Mouse (Mus musculus): ENCODE results near the gene Ercc2. TPM values are rescaled to one million over a fixed set of nuclear protein-coding genes. Genes with fewer than 3 reads are reported as not detected.

Gene Ercc2
- polyA plus RNA-seq, 1 experiment from 2014 or later, result 6.2 TPM

DNA sequence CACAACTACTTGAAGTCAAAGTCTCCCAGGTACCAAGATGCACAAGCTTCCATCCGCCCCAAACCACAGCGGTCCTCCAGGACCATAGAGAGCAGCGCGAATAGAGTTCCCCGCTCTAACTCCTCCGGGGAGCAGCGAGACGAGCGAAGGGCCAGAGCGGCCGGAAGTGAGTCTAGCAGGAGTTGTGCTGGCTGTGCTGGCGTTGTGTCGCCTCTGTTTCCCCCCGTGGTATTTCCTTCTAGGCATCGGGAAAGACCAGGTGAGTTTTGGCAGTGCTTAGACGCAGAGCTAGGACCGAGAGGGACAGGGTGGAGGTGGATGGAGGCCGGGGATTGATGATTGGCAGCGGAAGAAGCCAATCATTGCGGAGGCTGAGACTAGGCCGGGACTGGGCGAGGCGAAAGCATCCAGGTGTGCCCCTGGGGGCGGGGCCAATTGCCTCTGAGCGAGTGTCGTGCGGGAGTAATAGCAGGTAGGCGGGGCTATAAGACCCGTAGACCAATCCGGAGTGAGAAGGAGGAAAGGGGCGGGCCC is 36.8 kb upstream of the Ercc2 start:
- TF ChIP-seq CTCF (IDR thresholded peaks at IDR 0.05; ENCODE audit: low read depth), result no peak
- 0 out of 2 replicates have a peak, but pooled peaks cover 5% of the 10 kb centered on the region for H3K4me1 ChIP-seq (replicated peaks; ENCODE audit: control insufficient read depth, insufficient read depth, low read length)
- no peaks in the 10 kb centered on the region for H3K9me3 ChIP-seq (ENCODE audit: control insufficient read depth)
- H3K9ac ChIP-seq (ENCODE audit: low read depth, low read length), result peak overlapping the region; percentile 66
- peaks cover 5% of the 10 kb centered on the region; the same call in 1 of the 2 replicates for H3K27me3 ChIP-seq (replicated peaks; ENCODE audit: control insufficient read depth, insufficient read depth, low read length)
- peak overlapping the region; percentile 70 for H3K27ac ChIP-seq (ENCODE audit: low read depth, low read length)
- peaks cover 11% of the 10 kb centered on the region; the same call in 1 of the 2 replicates for H3K36me3 ChIP-seq (ENCODE audit: control insufficient read depth, insufficient read depth)
- peak overlapping the region; percentile 79 for H3K4me3 ChIP-seq (ENCODE audit: low read depth, low read length)
- WGBS, result under 1% methylated on average over 31 of the region's 31 CpGs
- ATAC-seq, result peak; percentile 95
- H3K4me2 ChIP-seq (replicated peaks; ENCODE audit: low read depth), result peak overlapping the region; percentile 68

DNA sequence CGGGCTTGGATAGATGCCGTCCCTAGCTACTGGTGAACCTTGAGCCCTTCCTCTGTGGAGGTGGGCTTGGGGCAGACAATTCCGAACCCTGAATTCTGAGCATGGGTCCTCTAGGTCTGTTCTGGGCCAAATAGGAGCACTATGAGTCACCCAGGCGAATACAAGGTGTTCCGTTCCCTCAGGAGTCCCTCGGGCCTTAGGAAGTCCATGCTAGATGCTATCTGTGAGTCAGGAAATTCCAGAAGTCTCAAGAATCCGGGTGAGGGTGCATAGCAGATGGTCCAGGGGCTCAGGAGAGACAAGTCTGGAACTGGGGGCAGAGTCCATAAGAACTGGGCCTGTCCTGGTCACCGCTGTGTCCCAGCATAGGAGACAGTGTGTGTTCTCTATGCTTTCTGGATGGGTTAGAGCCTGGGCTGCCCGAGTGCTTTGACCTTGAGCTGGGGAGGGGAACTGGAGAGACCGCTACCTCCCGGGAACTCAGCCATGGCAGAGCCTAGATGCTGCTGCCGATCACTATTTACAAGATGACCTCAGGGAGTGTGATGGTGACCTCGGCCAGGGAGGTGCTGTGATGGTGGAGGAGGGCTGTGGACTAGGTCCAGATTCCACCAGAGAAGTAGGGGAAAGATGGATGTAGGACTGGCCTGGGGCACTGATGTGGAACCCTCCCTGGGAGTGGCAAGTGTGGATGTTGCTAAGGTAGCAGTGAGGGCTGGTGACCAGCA is 32.5 kb upstream of the Ercc2 start:
- Histone ChIP-seq H3K4me1 (replicated peaks; ENCODE audit: control insufficient read depth, insufficient read depth, low read length) (0 out of 2 replicates have a peak, but pooled peaks cover 5% of the 10 kb centered on the region), H3K36me3 (ENCODE audit: control insufficient read depth, insufficient read depth) (peaks cover 33% of the 10 kb centered on the region; the same call in 1 of the 2 replicates), H3K27ac (ENCODE audit: low read depth, low read length) (no peak overlapping the region), H3K4me2 (replicated peaks; ENCODE audit: low read depth) (no peak overlapping the region), H3K9me3 (ENCODE audit: control insufficient read depth) (no peaks in the 10 kb centered on the region), H3K9ac (ENCODE audit: low read depth, low read length) (no peak overlapping the region), H3K27me3 (replicated peaks; ENCODE audit: control insufficient read depth, insufficient read depth, low read length) (no peaks in the 10 kb centered on the region), H3K4me3 (ENCODE audit: low read depth, low read length) (no peak overlapping the region)
- TF ChIP-seq CTCF (IDR thresholded peaks at IDR 0.05; ENCODE audit: low read depth), result no peak
- ATAC-seq, result no peak
- 82% methylated on average over 13 of the region's 13 CpGs for WGBS

DNA sequence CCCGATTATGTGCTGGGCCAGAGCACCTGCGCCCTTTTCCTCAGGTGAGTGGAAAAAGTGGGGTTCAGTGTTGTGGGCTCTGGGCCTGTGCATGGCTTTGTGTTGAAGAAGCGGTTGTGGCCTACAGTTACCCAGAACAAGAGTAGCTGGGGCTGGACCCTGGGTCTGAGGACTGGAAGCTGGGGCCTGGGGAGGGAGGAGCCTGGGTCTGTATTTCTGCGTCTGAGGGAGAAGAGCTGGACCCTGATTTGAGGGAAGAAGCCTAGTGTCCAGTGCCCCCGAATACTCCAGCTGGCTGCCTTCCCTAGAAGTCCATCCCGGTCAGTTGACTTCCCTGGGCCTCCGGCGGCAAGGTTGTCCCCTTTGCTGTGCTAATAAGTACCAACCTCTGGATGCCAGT is 31.6 kb upstream of the Ercc2 start:
- Histone ChIP-seq H3K36me3 (ENCODE audit: control insufficient read depth, insufficient read depth) (peaks cover 41% of the 10 kb centered on the region; the same call in 1 of the 2 replicates), H3K9ac (ENCODE audit: low read depth, low read length) (no peak overlapping the region), H3K4me2 (replicated peaks; ENCODE audit: low read depth) (no peak overlapping the region), H3K4me1 (replicated peaks; ENCODE audit: control insufficient read depth, insufficient read depth, low read length) (0 out of 2 replicates have a peak, but pooled peaks cover 5% of the 10 kb centered on the region), H3K27ac (ENCODE audit: low read depth, low read length) (no peak overlapping the region), H3K4me3 (ENCODE audit: low read depth, low read length) (no peak overlapping the region), H3K27me3 (replicated peaks; ENCODE audit: control insufficient read depth, insufficient read depth, low read length) (no peaks in the 10 kb centered on the region), H3K9me3 (ENCODE audit: control insufficient read depth) (no peaks in the 10 kb centered on the region)
- no peak for ATAC-seq
- no peak for TF ChIP-seq CTCF (IDR thresholded peaks at IDR 0.05; ENCODE audit: low read depth)
- 93% methylated on average over 8 of the region's 8 CpGs for whole genome bisulfite sequencing

DNA sequence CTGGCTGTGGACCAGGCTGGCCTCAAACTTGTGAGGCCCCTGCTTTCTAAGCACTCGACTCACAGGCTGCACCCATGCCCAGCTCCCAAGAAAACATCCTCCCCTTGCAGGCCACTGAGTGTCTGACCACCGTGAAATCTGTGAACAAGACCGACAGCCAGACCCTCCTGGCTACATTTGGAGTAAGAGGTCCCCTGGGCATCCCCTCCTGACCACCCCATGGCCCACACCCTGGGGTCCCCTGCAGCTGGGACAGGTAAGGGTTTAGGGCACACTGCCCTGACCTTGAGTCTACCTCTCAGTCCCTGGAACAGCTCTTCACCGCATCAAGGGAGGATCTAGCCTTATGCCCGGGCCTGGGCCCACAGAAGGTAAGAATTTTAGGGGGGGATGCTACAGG is 26.8 kb upstream of the Ercc2 start:
- WGBS, result 90% methylated on average over 5 of the region's 5 CpGs
- H3K9me3 ChIP-seq (ENCODE audit: control insufficient read depth), result no peaks in the 10 kb centered on the region
- no peak overlapping the region for H3K4me2 ChIP-seq (replicated peaks; ENCODE audit: low read depth)
- TF ChIP-seq CTCF (IDR thresholded peaks at IDR 0.05; ENCODE audit: low read depth), result no peak
- ATAC-seq, result no peak
- no peak overlapping the region; the same call in 1 of the 2 replicates for H3K27ac ChIP-seq (ENCODE audit: low read depth, low read length)
- no peaks in the 10 kb centered on the region for H3K27me3 ChIP-seq (replicated peaks; ENCODE audit: control insufficient read depth, insufficient read depth, low read length)
- H3K9ac ChIP-seq (ENCODE audit: low read depth, low read length), result no peak overlapping the region
- H3K4me1 ChIP-seq (replicated peaks; ENCODE audit: control insufficient read depth, insufficient read depth, low read length), result no peaks in the 10 kb centered on the region
- peaks cover 48% of the 10 kb centered on the region; the same call in 1 of the 2 replicates for H3K36me3 ChIP-seq (ENCODE audit: control insufficient read depth, insufficient read depth)
- no peak overlapping the region for H3K4me3 ChIP-seq (ENCODE audit: low read depth, low read length)

DNA sequence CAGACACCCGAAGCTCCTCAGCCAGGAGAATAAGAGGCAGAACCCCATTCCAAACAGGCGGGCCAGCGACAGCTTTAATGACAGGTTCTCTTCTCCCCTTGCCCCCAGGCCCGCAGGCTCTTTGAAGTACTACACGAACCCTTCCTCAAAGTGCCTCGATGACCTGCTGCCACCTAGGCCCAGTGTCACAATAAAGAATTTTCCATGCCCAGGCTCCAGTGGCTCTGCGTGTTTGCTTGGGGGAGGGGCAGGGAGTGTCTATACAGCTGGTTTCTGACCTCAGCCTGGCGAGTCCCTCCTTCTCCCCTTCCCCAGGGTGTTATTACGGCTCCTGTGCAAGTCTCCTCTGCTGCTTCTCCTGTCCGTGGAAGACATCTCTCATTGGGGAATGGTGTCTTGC is 25.5 kb upstream of the Ercc2 start:
- no peaks in the 10 kb centered on the region for H3K27me3 ChIP-seq (replicated peaks; ENCODE audit: control insufficient read depth, insufficient read depth, low read length)
- H3K27ac ChIP-seq (ENCODE audit: low read depth, low read length), result no peak overlapping the region
- no peak overlapping the region for H3K4me3 ChIP-seq (ENCODE audit: low read depth, low read length)
- no peak for ATAC-seq
- H3K4me1 ChIP-seq (replicated peaks; ENCODE audit: control insufficient read depth, insufficient read depth, low read length), result no peaks in the 10 kb centered on the region
- H3K9ac ChIP-seq (ENCODE audit: low read depth, low read length), result no peak overlapping the region
- no peak for TF ChIP-seq CTCF (IDR thresholded peaks at IDR 0.05; ENCODE audit: low read depth)
- no peaks in the 10 kb centered on the region for H3K9me3 ChIP-seq (ENCODE audit: control insufficient read depth)
- peaks cover 42% of the 10 kb centered on the region; the same call in 1 of the 2 replicates for H3K36me3 ChIP-seq (ENCODE audit: control insufficient read depth, insufficient read depth)
- WGBS, result 60% methylated on average over 10 of the region's 10 CpGs
- no peak overlapping the region for H3K4me2 ChIP-seq (replicated peaks; ENCODE audit: low read depth)
